Mouse (Mus musculus) G1E (cell line): Measurements from ENCODE around the gene Nmi. TPM values are rescaled to one million over a fixed set of nuclear protein-coding genes. Genes with fewer than 3 reads are reported as not detected.

Experiments
- ATAC-seq: 2 replicates; pipeline ENCODE4 v1.8.0; 2016; ENCODE audit warnings: mild to moderate bottlenecking; ENCODE audit not compliant: insufficient number of reproducible peaks, poor library complexity, low FRiP score, severe bottlenecking; ENCODE audit errors: extremely low read depth
- DNase-seq: peaks from one replicate; pipeline ENCODE4 v3.0.0; 2012; ENCODE audit warnings: low spot score
- H3K27me3 ChIP-seq: 2 replicates; pipeline ENCODE4 v1.6.1; 2012; ENCODE audit warnings: mild to moderate bottlenecking, low read length, inconsistent platforms; ENCODE audit not compliant: insufficient read depth
- H3K36me3 ChIP-seq: replicated peaks from 2 replicates; pipeline ENCODE3; 2012; ENCODE audit warnings: mild to moderate bottlenecking, inconsistent platforms
- H3K4me1 ChIP-seq: 2 replicates; pipeline ENCODE4 v1.6.1; 2012; ENCODE audit warnings: low read depth, low read length, inconsistent platforms, mixed read lengths; ENCODE audit not compliant: insufficient read depth
- H3K4me3 ChIP-seq: 2 replicates; pipeline ENCODE4 v1.5.1; 2012; ENCODE audit warnings: low read depth, mild to moderate bottlenecking, inconsistent platforms, low read length, moderate library complexity, mixed read lengths
- H3K9me3 ChIP-seq: replicated peaks from 2 replicates; pipeline ENCODE4 v1.6.1; 2012; ENCODE audit warnings: inconsistent platforms
- CTCF ChIP-seq: IDR thresholded peaks from 2 replicates; pipeline ENCODE4 v1.5.1; 2012; ENCODE audit warnings: low read depth, low read length, inconsistent platforms, mixed read lengths
- GATA1 ChIP-seq: IDR thresholded peaks from 2 replicates; pipeline ENCODE4 v1.6.1; 2012; ENCODE audit warnings: borderline replicate concordance, low read length, inconsistent platforms, mixed read lengths
- GATA2 ChIP-seq: IDR thresholded peaks from 2 replicates; pipeline ENCODE4 v1.6.1; 2012; ENCODE audit warnings: low read depth, low read length, inconsistent platforms, borderline replicate concordance
- POLR2AphosphoS5 ChIP-seq: IDR thresholded peaks from 2 replicates; pipeline ENCODE4 v1.6.1; 2012; ENCODE audit warnings: low read depth, low read length, inconsistent platforms; ENCODE audit not compliant: insufficient replicate concordance
- TAL1 ChIP-seq: conservative IDR thresholded peaks from 2 replicates; pipeline ENCODE4 v1.6.1; 2012; ENCODE audit warnings: low read depth, low read length, inconsistent platforms, mixed read lengths
- polyA plus RNA-seq: library from polyadenylated mRNA; stranded (reverse); fragments of >175 nt; gene quantifications from 2 replicates; pipeline ENCODE4 v1.2.3, GENCODE M21; 2012
- total RNA-seq, 2 experiments: library from RNA; stranded (forward) in 1 of 2; stranded (reverse) in 1 of 2; fragments of 200-1000 nt in 1 of 2; fragments of >200 nt in 1 of 2; fragmentation: Nextera tagmentation in 1 of 2; gene quantifications; 2 replicates each; pipeline ENCODE4 v1.2.3; 2014 to 2017

The Nmi gene
- total and polyA plus RNA-seq, 3 experiments = 0.42 to 17.5 (median 7.7) TPM

GRCm38 (mm10) chr2:51982288-51982687 lies 9.0 kb upstream of the Nmi start:
- Histone ChIP-seq H3K9me3 (no peaks in the 10 kb centered on the region), H3K4me3 (no peak overlapping the region), H3K36me3 (no peaks in the 10 kb centered on the region), H3K4me1 (no peaks in the 10 kb centered on the region), H3K27me3 (0 out of 2 replicates have a peak, but pooled peaks cover 3% of the 10 kb centered on the region)
- ATAC-seq (no peak), DNase-seq (no peak)
- TF ChIP-seq CTCF = no peak
- no peak for TF ChIP-seq TAL1
- TF ChIP-seq GATA1 = no peak
- no peak for TF ChIP-seq GATA2
- no peak for TF ChIP-seq POLR2AphosphoS5

- no peak overlapping the region for H3K4me3 ChIP-seq
- DNase-seq = no peak
These were observed 8.3 kb upstream of the Nmi start for GRCm38 (mm10) chr2:51981630-51982029.

DNA sequence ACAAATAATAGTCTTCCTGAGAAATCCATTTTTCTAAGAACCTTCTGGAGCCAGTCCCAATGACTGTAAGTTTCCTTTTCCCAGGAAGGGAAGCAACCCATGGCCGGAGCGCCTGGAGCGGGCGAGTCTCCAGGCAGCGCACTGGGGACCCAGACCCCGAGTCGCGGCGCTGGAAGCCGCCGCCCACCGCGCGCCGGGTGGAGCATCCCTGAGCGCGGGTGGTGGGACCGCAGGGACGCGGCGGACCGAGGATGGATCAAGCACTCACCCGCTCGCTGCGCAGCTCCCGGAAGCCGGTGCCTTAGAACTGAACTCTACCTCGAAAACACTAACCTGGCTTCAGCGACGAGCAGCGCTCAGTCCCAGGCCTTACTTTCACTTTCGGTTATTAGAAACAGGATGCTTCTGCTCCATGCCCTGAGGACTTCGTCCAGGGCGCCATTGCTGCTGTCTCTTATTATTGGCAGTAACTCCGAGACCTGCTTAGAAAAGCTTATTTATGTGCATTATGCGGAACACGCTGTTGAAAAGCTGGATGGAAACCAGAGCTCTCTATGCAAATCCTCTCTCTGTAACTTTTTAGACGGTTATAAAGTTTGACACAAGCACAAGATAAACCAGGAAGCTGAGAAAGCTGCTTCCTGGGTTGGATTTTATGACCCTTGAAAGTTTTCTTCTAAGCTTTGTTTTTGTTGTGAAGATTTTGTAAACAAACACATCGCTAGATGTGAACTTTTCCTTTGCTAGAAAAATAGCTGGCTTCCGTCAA lies 469 bp downstream of the Nmi start:
- no peaks in the 10 kb centered on the region for H3K27me3 ChIP-seq
- no peak for TF ChIP-seq CTCF
- ATAC-seq (peak; percentile 62), DNase-seq (peak; percentile 17)
- no peaks in the 10 kb centered on the region for H3K36me3 ChIP-seq
- peak overlapping the region; percentile 68 for H3K4me3 ChIP-seq
- no peaks in the 10 kb centered on the region for H3K9me3 ChIP-seq
- peaks cover 10% of the 10 kb centered on the region for H3K4me1 ChIP-seq

More at GRCm38 (mm10) chr2:51981630-51982029, 8.3 kb upstream of the Nmi start:
- Histone ChIP-seq H3K27me3 (0 out of 2 replicates have a peak, but pooled peaks cover 3% of the 10 kb centered on the region), H3K4me1 (no peaks in the 10 kb centered on the region), H3K36me3 (no peaks in the 10 kb centered on the region), H3K9me3 (no peaks in the 10 kb centered on the region)
- no peak for ATAC-seq
- no peak for TF ChIP-seq CTCF
- no peak for TF ChIP-seq TAL1
- no peak for TF ChIP-seq POLR2AphosphoS5
- TF ChIP-seq GATA2 = no peak
- no peak for TF ChIP-seq GATA1

DNA sequence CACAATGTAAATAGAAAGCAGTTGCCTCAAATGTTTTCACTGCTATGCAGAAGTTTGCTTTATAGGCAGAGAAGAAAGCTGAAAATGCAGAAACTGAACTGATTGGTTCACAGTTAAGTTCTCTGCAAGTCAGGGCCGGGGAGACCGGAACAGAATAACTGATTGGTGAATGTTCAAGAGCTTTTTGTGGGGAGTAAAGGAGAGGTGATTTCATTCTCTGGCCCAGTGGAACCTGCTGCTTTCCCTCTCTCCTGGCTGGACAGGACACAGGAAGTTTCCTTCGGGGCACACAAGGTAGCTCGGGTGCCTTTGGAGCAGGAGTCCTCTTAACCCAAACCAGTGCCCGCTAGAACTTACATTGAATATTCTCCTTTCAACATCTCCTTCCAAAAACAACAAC lies 1.2 kb downstream of the Nmi start:
- no peaks in the 10 kb centered on the region for H3K27me3 ChIP-seq
- H3K9me3 ChIP-seq = no peaks in the 10 kb centered on the region
- peak; percentile 74 for ATAC-seq
- no peak overlapping the region; the same call in 1 of the 2 replicates for H3K4me3 ChIP-seq
- no peaks in the 10 kb centered on the region for H3K36me3 ChIP-seq
- peak; percentile 20 for DNase-seq
- H3K4me1 ChIP-seq = peaks cover 10% of the 10 kb centered on the region
- no peak for TF ChIP-seq CTCF
- no peak for TF ChIP-seq GATA2
- TF ChIP-seq POLR2AphosphoS5 = no peak
- no peak for TF ChIP-seq GATA1
- no peak for TF ChIP-seq TAL1

DNA sequence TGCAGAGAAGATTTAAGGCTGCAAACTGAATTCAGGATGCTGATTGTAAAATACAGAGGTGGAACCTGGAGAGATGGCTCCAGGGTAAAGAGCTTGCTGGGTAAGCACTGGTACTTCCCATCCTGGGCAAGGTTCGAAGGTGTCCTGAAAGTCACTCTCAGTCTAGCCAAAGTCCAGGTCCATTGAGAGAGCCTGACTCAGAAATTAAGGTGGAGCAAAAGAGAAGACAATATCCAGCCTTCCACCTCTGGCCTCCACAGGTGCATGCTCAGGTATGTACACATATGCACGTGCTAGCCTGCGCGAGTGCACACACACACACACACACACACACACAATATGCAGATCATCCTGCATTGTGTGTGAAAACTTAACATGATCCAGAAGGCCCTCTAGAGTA lies 2.4 kb downstream of the Nmi start:
- H3K4me1 ChIP-seq = peaks cover 10% of the 10 kb centered on the region
- H3K9me3 ChIP-seq = no peaks in the 10 kb centered on the region
- DNase-seq (no peak), ATAC-seq (no peak)
- H3K27me3 ChIP-seq = no peaks in the 10 kb centered on the region
- H3K36me3 ChIP-seq = no peaks in the 10 kb centered on the region
- no peak for TF ChIP-seq CTCF
- no peak for TF ChIP-seq POLR2AphosphoS5
- no peak for TF ChIP-seq GATA1
- no peak for TF ChIP-seq GATA2
- TF ChIP-seq TAL1 = no peak
- H3K4me3 ChIP-seq = no peak overlapping the region

- no peak for DNase-seq
- ATAC-seq = no peak
- TF ChIP-seq TAL1 (no peak), GATA1 (no peak), POLR2AphosphoS5 (no peak), CTCF (no peak), GATA2 (no peak)
These were observed 6.0 kb downstream of the Nmi start for GRCm38 (mm10) chr2:51967288-51967687.

More at GRCm38 (mm10) chr2:51967288-51967687, 6.0 kb downstream of the Nmi start:
- H3K36me3 ChIP-seq = no peaks in the 10 kb centered on the region
- H3K9me3 ChIP-seq = no peaks in the 10 kb centered on the region
- H3K27me3 ChIP-seq = no peaks in the 10 kb centered on the region
- H3K4me1 ChIP-seq = peaks cover 4% of the 10 kb centered on the region; the same call in 1 of the 2 replicates
- no peak overlapping the region for H3K4me3 ChIP-seq
